16 mouse cellular contexts compared by ENCODE assay signal in genomic region chr4:140812191-140812590, GRCm38 (mm10). TPM values are rescaled to one million over a fixed set of nuclear protein-coding genes. Genes with fewer than 3 reads are reported as not detected.
A peak's percentile ranks its signal among the peaks of the same experiment; 100 is the strongest.
DNase-seq lines count a peak whose midpoint lies in the region; ATAC-seq and TF ChIP-seq lines count a peak whose summit lies in the region.
"Had no signal": no experiment of that assay in that cellular context is flagged by ENCODE, and none has a peak within 500 bp of the region (broad histone marks: within the 10 kb centered on the region; RNA-seq: fewer than 3 reads in every experiment).

No protein-coding gene starts in this region.

- H3K9me3 ChIP-seq in heart, postnatal 0 days (replicated peaks; ENCODE audit: control insufficient read depth, low read length): no peaks in the 10 kb centered on the region
- H3K9me3 ChIP-seq in MEL (replicated peaks; ENCODE audit: insufficient read depth, low read length): no peaks in the 10 kb centered on the region
- H3K9me3 ChIP-seq in embryonic facial prominence, embryonic 10.5 days: no peaks in the 10 kb centered on the region
- no peaks in the 10 kb centered on the region for H3K9me3 ChIP-seq in liver, embryonic 14.5 days (ENCODE audit: control insufficient read depth, low read length)
- no peaks in the 10 kb centered on the region for H3K9me3 ChIP-seq in forebrain, embryonic 10.5 days
- H3K9me3 ChIP-seq: embryonic facial prominence, embryonic 15.5 days; forebrain, embryonic 13.5 days had no signal

- H3K4me2 ChIP-seq in heart, postnatal 0 days (ENCODE audit: low read depth, low read length): no peak overlapping the region
- H3K4me2 ChIP-seq in liver, embryonic 14.5 days (ENCODE audit: low read depth): peak overlapping the region; percentile 36
- H3K4me2 ChIP-seq: embryonic facial prominence, embryonic 15.5 days had no signal

- no peak; a peak in 1 of 4 replicates for TF ChIP-seq POLR2A in MEL (IDR thresholded peaks at IDR 0.05; ENCODE audit: control insufficient read depth in 1 of 2, insufficient read depth in 1 of 2, low read depth in 1 of 2, low read length in 2 of 2, poor library complexity in 1 of 2)

- H3K4me1 ChIP-seq in heart, postnatal 0 days (ENCODE audit: control insufficient read depth, insufficient read depth): peaks cover 17% of the 10 kb centered on the region
- peaks cover 4 to 52% of the 10 kb centered on the region in 2 experiments; a peak in 3 of 4 replicates for H3K4me1 ChIP-seq in MEL (ENCODE audit: control insufficient read depth in 1 of 2, insufficient read depth in 2 of 2, low read length in 2 of 2)
- peaks cover 60% of the 10 kb centered on the region for H3K4me1 ChIP-seq in embryonic facial prominence, embryonic 10.5 days
- H3K4me1 ChIP-seq in liver, embryonic 14.5 days (replicated peaks; ENCODE audit: control insufficient read depth in 2 of 2, insufficient read depth in 2 of 2, low read length in 1 of 2): peaks cover 29 to 46% of the 10 kb centered on the region in 2 experiments
- peaks cover 50% of the 10 kb centered on the region for H3K4me1 ChIP-seq in forebrain, embryonic 10.5 days

- TF ChIP-seq RAD21 in MEL (IDR thresholded peaks at IDR 0.05; ENCODE audit: low read depth, low read length): no peak

- 13% methylated on average over 8 of the region's 8 CpGs for WGBS in heart, postnatal 0 days
- 71% methylated on average over 8 of the region's 8 CpGs for WGBS in embryonic facial prominence, embryonic 10.5 days
- WGBS in liver, embryonic 14.5 days (ENCODE audit: insufficient replicate concordance): 23% methylated on average over 8 of the region's 8 CpGs
- 72% methylated on average over 8 of the region's 8 CpGs for WGBS in forebrain, embryonic 10.5 days

- no peak overlapping the region for H3K27ac ChIP-seq in heart, postnatal 0 days (ENCODE audit: low read depth)
- peak overlapping the region; percentile 91 for H3K27ac ChIP-seq in MEL (ENCODE audit: control insufficient read depth, low read depth, low read length)
- H3K27ac ChIP-seq in embryonic facial prominence, embryonic 10.5 days (replicated peaks): 0 out of 2 replicates have a peak overlapping the region, but pooled peaks have one; percentile 14
- H3K27ac ChIP-seq in liver, embryonic 14.5 days: no peak overlapping the region
- H3K27ac ChIP-seq in forebrain, embryonic 10.5 days: no peak overlapping the region
- H3K27ac ChIP-seq: embryonic facial prominence, embryonic 15.5 days; forebrain, embryonic 13.5 days; hindbrain, postnatal 0 days had no signal

- H3K36me3 ChIP-seq in heart, postnatal 0 days (replicated peaks; ENCODE audit: control insufficient read depth, insufficient read depth, low read length): no peaks in the 10 kb centered on the region
- peaks cover 0 to 9% of the 10 kb centered on the region in 2 experiments; a peak in 2 of 4 replicates for H3K36me3 ChIP-seq in MEL (ENCODE audit: control insufficient read depth in 1 of 2, insufficient read depth in 2 of 2, low read length in 2 of 2)
- no peaks in the 10 kb centered on the region for H3K36me3 ChIP-seq in embryonic facial prominence, embryonic 10.5 days (replicated peaks)
- no peaks in the 10 kb centered on the region for H3K36me3 ChIP-seq in liver, embryonic 14.5 days (replicated peaks; ENCODE audit: control insufficient read depth, insufficient read depth, low read depth)
- H3K36me3 ChIP-seq in forebrain, embryonic 10.5 days (replicated peaks): no peaks in the 10 kb centered on the region
- H3K36me3 ChIP-seq: embryonic facial prominence, embryonic 15.5 days had no signal

- no peak overlapping the region for H3K4me3 ChIP-seq in heart, postnatal 0 days (ENCODE audit: low read depth, low read length)
- H3K4me3 ChIP-seq in MEL (ENCODE audit: control insufficient read depth in 1 of 2, insufficient read depth in 1 of 2, low read depth in 2 of 2, low read length in 2 of 2): peak overlapping the region; percentile 67 to 85; a peak in 3 of 4 replicates
- H3K4me3 ChIP-seq in embryonic facial prominence, embryonic 10.5 days: no peak overlapping the region
- H3K4me3 ChIP-seq in liver, embryonic 14.5 days (ENCODE audit: insufficient read depth in 1 of 2, low read depth in 2 of 2, low read length in 2 of 2): no peak overlapping the region
- no peak overlapping the region for H3K4me3 ChIP-seq in forebrain, embryonic 10.5 days
- H3K4me3 ChIP-seq: embryonic facial prominence, embryonic 15.5 days; forebrain, embryonic 13.5 days had no signal

- ATAC-seq in heart, postnatal 0 days (ENCODE audit: insufficient read depth, low read depth): 0 out of 2 replicates have a peak, but pooled peaks have one; percentile 16
- no peak for ATAC-seq in liver, embryonic 14.5 days (ENCODE audit: insufficient read depth)
- ATAC-seq: forebrain, embryonic 13.5 days; hindbrain, postnatal 0 days had no signal

- H3K79me2 ChIP-seq in MEL (ENCODE audit: control insufficient read depth, insufficient read depth, low read length, poor library complexity): peaks cover 23% of the 10 kb centered on the region

- TF ChIP-seq EP300 in heart, postnatal 0 days (IDR thresholded peaks at IDR 0.05; ENCODE audit: low read depth): no peak
- TF ChIP-seq EP300 in MEL (IDR thresholded peaks at IDR 0.05; ENCODE audit: low read depth in 1 of 2, low read length in 2 of 2): peak in 1 of 2 experiments; percentile 19; a peak in 1 of 4 replicates
- no peak for TF ChIP-seq EP300 in liver, embryonic 14.5 days (IDR thresholded peaks at IDR 0.05; ENCODE audit: low read depth)

- no peak for DNase-seq in heart, postnatal 0 days (ENCODE audit: low spot score)
- no peak for DNase-seq in heart, adult 9 months (ENCODE audit: low spot score in 2 of 2)
- DNase-seq in MEL (ENCODE audit: low read depth, low spot score): peak; percentile 72
- DNase-seq in embryonic facial prominence, embryonic 10.5 days (ENCODE audit: low spot score): no peak
- no peak for DNase-seq in liver, embryonic 14.5 days (ENCODE audit: low read depth in 3 of 3, low spot score in 3 of 3)
- DNase-seq in cerebellum, adult 11-12 months: no peak
- DNase-seq in forebrain, embryonic 10.5 days (ENCODE audit: extremely low spot score, low spot score): no peak
- DNase-seq: adrenal gland, adult 8-10 months; right cerebral cortex, adult 18-20 months had no signal

- no peak overlapping the region for H3K9ac ChIP-seq in heart, postnatal 0 days (replicated peaks; ENCODE audit: low read depth, low read length)
- peak overlapping the region; percentile 32 for H3K9ac ChIP-seq in MEL (ENCODE audit: control insufficient read depth, low read depth, low read length, poor library complexity, severe bottlenecking)
- H3K9ac ChIP-seq in liver, embryonic 14.5 days (replicated peaks): no peak overlapping the region
- H3K9ac ChIP-seq: embryonic facial prominence, embryonic 15.5 days; forebrain, embryonic 13.5 days had no signal

- TF ChIP-seq CTCF in heart, postnatal 0 days (IDR thresholded peaks at IDR 0.05; ENCODE audit: low read depth): no peak
- TF ChIP-seq CTCF in MEL (IDR thresholded peaks at IDR 0.05 in 2 of 3, conservative IDR thresholded peaks at IDR 0.05 in 1 of 3; ENCODE audit: control insufficient read depth in 1 of 3, insufficient read depth in 1 of 3, low read depth in 2 of 3, low read length in 3 of 3, poor library complexity in 1 of 3, severe bottlenecking in 1 of 3): no peak
- no peak for TF ChIP-seq CTCF in liver, embryonic 14.5 days (IDR thresholded peaks at IDR 0.05; ENCODE audit: low read depth)

- H3K27me3 ChIP-seq in heart, postnatal 0 days (ENCODE audit: control insufficient read depth, insufficient read depth, low read length): peaks cover 11% of the 10 kb centered on the region; the same call in 1 of the 2 replicates
- no peaks in the 10 kb centered on the region for H3K27me3 ChIP-seq in MEL (ENCODE audit: control insufficient read depth in 1 of 2, insufficient read depth in 2 of 2, low read length in 2 of 2)
- peaks cover 31% of the 10 kb centered on the region for H3K27me3 ChIP-seq in embryonic facial prominence, embryonic 10.5 days (replicated peaks; ENCODE audit: low read depth, poor library complexity, severe bottlenecking)
- no peaks in the 10 kb centered on the region for H3K27me3 ChIP-seq in liver, embryonic 14.5 days (ENCODE audit: control insufficient read depth, insufficient read depth, low read length)
- peaks cover 48% of the 10 kb centered on the region for H3K27me3 ChIP-seq in forebrain, embryonic 10.5 days (ENCODE audit: poor library complexity, severe bottlenecking)
- H3K27me3 ChIP-seq: embryonic facial prominence, embryonic 15.5 days had no signal

RNA-seq across cellular contexts. Expression of gene Padi3, which starts 1.7 kb away (rescaled TPM):
- total RNA-seq in heart, postnatal 0 days (2014; rRNA removed; ENCODE audit: low replicate concordance): 0.04 TPM in 1 of 2 replicates, not detected in the other
- 0.11 TPM in 2 replicates for polyA plus RNA-seq in heart, postnatal 0 days (2015; fragmentation: Nextera tagmentation; extraction: Ambion mirVana)
- total RNA-seq in MEL (2012; rRNA removed): 75.9 and 106 TPM in 2 replicates
- polyA plus RNA-seq in MEL (2012; ENCODE audit: insufficient read depth in 1 of 2, insufficient read length in 2 of 2, low read depth in 1 of 2, low replicate concordance in 2 of 2, missing spikeins in 1 of 2): 10 to 100 TPM in 1 of 2 experiments, not detected in 1; 73.1 TPM
- polyA plus RNA-seq in embryonic facial prominence, embryonic 10.5 days (2016; fragmentation: Nextera tagmentation; extraction: Ambion mirVana): 0.28 and 0.60 TPM in 2 replicates
- 0.11 and 0.17 TPM in 2 replicates for polyA plus RNA-seq in liver, embryonic 14.5 days (2012; rRNA removed)
- 0.13 and 0.25 TPM in 2 replicates for polyA plus RNA-seq in liver, embryonic 14.5 days (2014; fragmentation: Nextera tagmentation; extraction: Ambion mirVana)
- polyA plus RNA-seq in forebrain, embryonic 10.5 days (2016; fragmentation: Nextera tagmentation; extraction: Ambion mirVana): 0.16 and 0.23 TPM in 2 replicates
- total RNA-seq: adrenal gland, adult 8-10 months; hindbrain, postnatal 0 days; left cerebral cortex, postnatal 4 days had no signal
- polyA plus RNA-seq: cerebellum, adult 2 months; forebrain, embryonic 13.5 days; stomach, embryonic 14.5 days had no signal

RNA-seq across cellular contexts. Expression of gene Padi1, which starts 33.4 kb away (rescaled TPM):
- total RNA-seq in heart, postnatal 0 days (2014; rRNA removed; ENCODE audit: low replicate concordance): not detected in 2 replicates
- 0.04 TPM in 1 of 2 replicates, not detected in the other for polyA plus RNA-seq in heart, postnatal 0 days (2015; fragmentation: Nextera tagmentation; extraction: Ambion mirVana)
- total RNA-seq in MEL (2012; rRNA removed): 0.26 and 0.31 TPM in 2 replicates
- under 1 TPM in 1 of 2 experiments, not detected in 1; 0.40 TPM for polyA plus RNA-seq in MEL (2012; ENCODE audit: insufficient read depth in 1 of 2, insufficient read length in 2 of 2, low read depth in 1 of 2, low replicate concordance in 2 of 2, missing spikeins in 1 of 2)
- polyA plus RNA-seq in embryonic facial prominence, embryonic 10.5 days (2016; fragmentation: Nextera tagmentation; extraction: Ambion mirVana): 0.10 and 0.22 TPM in 2 replicates
- polyA plus RNA-seq in liver, embryonic 14.5 days (2012; rRNA removed): 0.01 and 0.02 TPM in 2 replicates
- polyA plus RNA-seq in liver, embryonic 14.5 days (2014; fragmentation: Nextera tagmentation; extraction: Ambion mirVana): 0.06 TPM in 1 of 2 replicates, not detected in the other
- polyA plus RNA-seq in forebrain, embryonic 10.5 days (2016; fragmentation: Nextera tagmentation; extraction: Ambion mirVana): 0.06 and 0.10 TPM in 2 replicates
- total RNA-seq: adrenal gland, adult 8-10 months; granulocyte monocyte progenitor cell, adult 5-6 weeks; hindbrain, postnatal 0 days had no signal
- polyA plus RNA-seq: forebrain, embryonic 13.5 days; hindbrain, postnatal 0 days had no signal

RNA-seq across cellular contexts. Expression of gene Padi4, which starts 38.2 kb away (rescaled TPM):
- 2.4 and 2.7 TPM in 2 replicates for total RNA-seq in heart, postnatal 0 days (2014; rRNA removed; ENCODE audit: low replicate concordance)
- 1.1 and 1.2 TPM in 2 replicates for polyA plus RNA-seq in heart, postnatal 0 days (2015; fragmentation: Nextera tagmentation; extraction: Ambion mirVana)
- not detected in 2 replicates for total RNA-seq in MEL (2012; rRNA removed)
- not detected for polyA plus RNA-seq in MEL (2012; ENCODE audit: insufficient read depth in 1 of 2, insufficient read length in 2 of 2, low read depth in 1 of 2, low replicate concordance in 2 of 2, missing spikeins in 1 of 2)
- polyA plus RNA-seq in embryonic facial prominence, embryonic 10.5 days (2016; fragmentation: Nextera tagmentation; extraction: Ambion mirVana): 0.30 and 0.49 TPM in 2 replicates
- polyA plus RNA-seq in liver, embryonic 14.5 days (2012; rRNA removed): 0.37 and 0.58 TPM in 2 replicates
- polyA plus RNA-seq in liver, embryonic 14.5 days (2014; fragmentation: Nextera tagmentation; extraction: Ambion mirVana): 0.34 and 0.52 TPM in 2 replicates
- 1.4 and 1.5 TPM in 2 replicates for polyA plus RNA-seq in forebrain, embryonic 10.5 days (2016; fragmentation: Nextera tagmentation; extraction: Ambion mirVana)
- total RNA-seq: hindbrain, postnatal 0 days; left cerebral cortex, postnatal 4 days had no signal
- polyA plus RNA-seq: hindbrain, postnatal 0 days had no signal

Comparison
In these comparisons a context has a peak if more than half of its experiments do, and no peak if none do; other contexts are left out.
1. H3K27ac ChIP-seq: peak in MEL (single experiment) and embryonic facial prominence, embryonic 10.5 days (single experiment); none in heart, postnatal 0 days (single experiment), liver, embryonic 14.5 days (single experiment) and forebrain, embryonic 10.5 days (single experiment).
2. H3K4me3 ChIP-seq: peak in MEL (2 of 2); none in heart, postnatal 0 days (single experiment), embryonic facial prominence, embryonic 10.5 days (single experiment), liver, embryonic 14.5 days (0 of 2) and forebrain, embryonic 10.5 days (single experiment).